Mouse (Mus musculus): Measurements from ENCODE around the gene Cox8a. TPM values are rescaled to one million over a fixed set of nuclear protein-coding genes. Genes with fewer than 3 reads are reported as not detected.

The Cox8a gene
- total RNA-seq, 2 experiments from 2014 or later, result 167 TPM

- intact Hi-C loops (cut with DNase I; ENCODE audit: low total_unique reads), result no loop called here
Measured at GRCm38 (mm10) chr19:7166200-7166711, 51.2 kb downstream of the Cox8a start.

GRCm38 (mm10) chr19:7165509-7166199 lies 51.8 kb downstream of the Cox8a start:
- DNase-seq, result no peak
- intact Hi-C loops (cut with DNase I; ENCODE audit: low total_unique reads), result no loop called here

More at GRCm38 (mm10) chr19:7166200-7166711, 51.2 kb downstream of the Cox8a start:
- DNase-seq, result no peak

Other genes starting within 250 kb of the Cox8a start
- 100 to 1,000 TPM; 139 to 184 TPM for gene Ppp1r14b, start 242.6 kb downstream of the Cox8a start, total RNA-seq (2021)
- 10 to 100 TPM; 10.9 to 11.6 TPM for gene Plcb3, start 241.1 kb downstream of the Cox8a start, total RNA-seq (2021)
- 10 to 100 TPM; 13.0 to 13.7 TPM for gene Fkbp2, start 237.1 kb downstream of the Cox8a start, total RNA-seq (2021)
- 100 to 1,000 TPM in 1 of 2 experiments, 10 to 100 TPM in 1; 90.8 to 118 TPM for gene Vegfb, start 230.0 kb downstream of the Cox8a start, total RNA-seq (2021)
- gene Dnajc4, start 225.0 kb downstream of the Cox8a start, total RNA-seq (2021), result 10 to 100 TPM; 30.7 to 32.4 TPM
- 10 to 100 TPM; 15.7 to 18.9 TPM for gene Nudt22, start 221.5 kb downstream of the Cox8a start, total RNA-seq (2021)
- 10 to 100 TPM; 19.7 to 20.1 TPM for gene Trpt1, start 221.5 kb downstream of the Cox8a start, total RNA-seq (2021)
- gene Fermt3, start 198.1 kb downstream of the Cox8a start, total RNA-seq (2021), result 1 to 10 TPM; 2.0 to 2.2 TPM
- gene Stip1, start 177.6 kb downstream of the Cox8a start, total RNA-seq (2021), result 10 to 100 TPM; 80.3 to 92.4 TPM
- 100 to 1,000 TPM; 187 to 192 TPM for gene Macrod1, start 160.8 kb downstream of the Cox8a start, total RNA-seq (2021)
- gene Flrt1, start 111.9 kb downstream of the Cox8a start, total RNA-seq (2021), result under 1 TPM; 0.27 to 0.51 TPM
- gene Otub1, start 11.3 kb downstream of the Cox8a start, total RNA-seq (2021), result 10 to 100 TPM; 52.6 to 62.6 TPM
- gene Naa40, start 23.6 kb upstream of the Cox8a start, total RNA-seq (2021), result 10 to 100 TPM in 1 of 2 experiments, 1 to 10 TPM in 1; 9.1 to 11.7 TPM
- gene Rcor2, start 49.7 kb upstream of the Cox8a start, total RNA-seq (2021), result 1 to 10 TPM; 2.1 to 8.8 TPM
- 10 to 100 TPM; 27.7 to 34.1 TPM for gene Mark2, start 124.2 kb upstream of the Cox8a start, total RNA-seq (2021)
- gene Spindoc, start 165.4 kb upstream of the Cox8a start, total RNA-seq (2021), result 1 to 10 TPM; 9.4 to 9.5 TPM
- 10 to 100 TPM; 10.7 to 11.4 TPM for gene 2700081O15Rik, start 200.0 kb upstream of the Cox8a start, total RNA-seq (2021)